Mouse (Mus musculus) v-Abl transformed pro-B cells (cell line): ENCODE results near the gene Shisa4.
"Not testable (repeated sequence)": the region's sequence is repeated elsewhere in the genome, so short reads cannot be mapped to it uniquely, and the experiment has no call there.

ENCODE experiments used
- in situ Hi-C, 2 experiments: fragments of 400-800 bp; cut with MboI; formaldehyde crosslinking; loops; one replicate each; pipeline ENCODE4 v1.15.1; 2025; ENCODE audit not compliant: unreplicated experiment in 2 of 2

Shisa4 gene

DNA sequence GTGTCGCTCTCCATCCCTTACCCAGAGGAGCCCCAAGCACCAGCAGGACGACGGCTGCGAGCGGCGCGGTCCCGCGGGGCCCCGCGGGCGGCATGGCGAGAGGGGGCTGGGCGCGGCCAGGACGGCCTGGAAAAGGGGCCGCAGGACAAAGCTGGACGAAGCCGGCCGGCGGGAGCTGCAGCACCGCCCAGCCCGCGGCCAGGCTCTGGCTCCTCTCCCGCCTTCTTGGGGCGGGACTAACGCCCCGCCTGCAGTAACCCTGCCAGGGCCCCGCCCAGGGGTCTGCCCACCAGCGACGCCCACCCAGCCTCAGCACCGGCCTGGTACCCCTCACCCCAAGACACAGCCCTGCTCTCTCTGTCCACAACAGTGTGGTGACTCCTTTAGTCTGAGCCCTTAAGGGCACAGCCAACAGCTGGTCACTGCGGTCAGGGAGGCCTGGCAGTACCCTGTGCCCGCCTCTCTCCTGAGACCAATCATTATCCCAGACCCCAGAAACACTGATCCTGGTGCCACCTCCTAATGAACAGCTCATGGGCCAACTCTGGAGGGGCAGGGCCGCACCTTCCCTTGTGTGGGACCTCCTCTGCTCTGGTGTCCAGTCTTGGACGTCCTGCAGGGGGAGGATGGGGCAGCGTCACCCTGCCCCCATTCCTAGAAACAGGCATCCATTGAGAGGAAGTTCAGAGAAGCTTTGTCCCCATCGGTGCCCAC is at the start of gene Shisa4:
Shisa4 (minus strand) TSS at position 370 of the 714 bp plus-strand sequence.
- in situ Hi-C loops, result loop anchor here in 1 of 2 experiments (25.0 kb wide), 1 partner anchor 388 kb away; no protein-coding TSS in a partner anchor

DNA sequence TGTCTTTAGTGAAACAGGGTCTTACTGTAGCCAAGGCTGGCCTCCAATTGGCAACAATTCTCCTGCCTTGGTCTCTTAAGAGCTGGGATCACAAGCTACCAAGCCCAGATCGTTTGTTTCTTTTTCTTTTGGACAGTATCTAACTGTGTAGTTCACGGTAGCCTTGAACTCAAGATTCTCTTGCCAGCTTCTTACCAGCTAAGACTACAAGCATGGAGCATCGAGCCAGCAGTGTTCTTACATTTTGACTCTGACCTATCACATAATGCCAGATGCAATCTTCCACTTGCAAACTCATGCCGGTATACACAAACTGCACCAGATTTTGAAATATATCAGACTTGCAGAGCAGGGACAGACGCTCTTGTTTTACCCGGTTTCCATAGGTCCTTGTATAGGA is 47.7 kb upstream of the Shisa4 start:
- in situ Hi-C loops, result no loop called here

DNA sequence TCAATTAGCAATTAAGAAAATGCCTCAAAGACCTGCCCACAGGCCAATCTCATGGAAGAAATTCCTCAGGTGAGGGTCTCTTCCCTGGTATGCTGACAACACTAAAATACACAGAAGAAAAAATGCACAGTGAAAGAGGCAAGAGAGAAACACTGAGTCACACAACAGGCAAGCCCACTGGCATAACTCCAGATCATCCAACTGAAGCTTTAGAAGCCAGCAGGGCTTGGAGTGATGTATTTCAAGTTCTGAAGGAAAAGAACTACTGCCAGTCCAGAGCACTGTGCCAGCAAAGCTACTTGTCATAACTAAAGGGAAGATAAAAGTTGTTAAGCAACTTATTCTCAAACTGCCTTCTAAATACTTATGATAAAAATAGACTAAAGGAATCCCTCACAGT is 39.0 kb upstream of the Shisa4 start:
- in situ Hi-C loops, result no loop called here

DNA sequence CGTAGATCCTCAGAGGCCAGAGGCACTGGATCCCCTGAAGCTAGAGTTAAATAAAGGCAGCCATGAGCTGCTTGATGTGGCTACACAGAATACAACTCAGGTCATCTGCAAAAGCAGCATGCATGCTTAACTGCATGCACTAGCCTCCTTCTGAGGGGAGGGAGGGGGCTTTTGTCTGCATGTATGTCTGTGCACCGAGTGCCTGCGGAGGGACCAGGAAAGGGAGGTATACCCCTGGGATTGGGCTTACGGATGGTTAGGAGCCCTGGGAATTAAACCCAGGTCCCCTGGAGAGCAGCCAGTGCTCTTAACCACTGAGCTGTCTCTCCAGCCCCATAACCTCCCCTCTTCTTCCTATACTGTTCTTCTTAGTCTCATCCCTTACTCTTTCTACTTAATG is 37.1 kb upstream of the Shisa4 start:
- in situ Hi-C loops, result no loop called here

DNA sequence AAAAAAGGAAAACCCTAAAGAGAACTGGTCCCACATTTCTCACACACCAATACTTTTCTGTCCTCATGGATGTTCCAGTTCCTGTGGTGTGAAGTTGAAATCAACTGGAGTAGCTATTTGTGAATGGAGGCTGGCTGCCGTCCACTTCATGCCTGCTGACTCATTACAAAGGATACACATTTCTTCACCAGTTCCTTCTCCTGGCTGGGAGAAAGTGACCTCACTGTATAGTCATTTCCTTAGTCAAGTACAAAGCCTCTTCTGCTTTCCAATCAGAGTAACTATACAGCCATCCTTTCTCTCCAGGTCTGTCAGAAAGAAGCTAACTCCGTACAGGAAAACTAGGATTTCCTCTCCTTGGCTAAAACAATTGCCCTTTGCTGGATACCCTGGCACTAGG is 35.9 kb upstream of the Shisa4 start:
- in situ Hi-C loops, result no loop called here

DNA sequence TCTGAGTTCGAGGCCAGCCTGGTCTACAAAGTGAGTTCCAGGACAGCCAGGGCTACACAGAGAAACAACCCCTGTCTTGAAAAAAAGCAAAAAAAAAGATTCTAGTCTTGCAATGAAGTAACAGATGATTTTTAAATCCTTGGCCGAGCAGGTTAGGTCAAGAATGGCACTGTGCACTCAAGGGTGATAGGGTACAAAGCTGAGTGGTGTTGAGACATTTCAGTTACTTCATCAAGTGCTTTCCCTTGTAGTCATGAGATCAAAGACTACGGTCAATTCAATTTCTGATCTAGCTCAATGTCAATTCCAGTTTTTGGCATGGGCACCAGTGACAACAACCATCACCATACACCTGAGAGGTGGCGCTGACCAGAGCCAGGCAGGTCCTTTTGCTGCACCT is 33.9 kb upstream of the Shisa4 start:
- in situ Hi-C loops, result no loop called here

DNA sequence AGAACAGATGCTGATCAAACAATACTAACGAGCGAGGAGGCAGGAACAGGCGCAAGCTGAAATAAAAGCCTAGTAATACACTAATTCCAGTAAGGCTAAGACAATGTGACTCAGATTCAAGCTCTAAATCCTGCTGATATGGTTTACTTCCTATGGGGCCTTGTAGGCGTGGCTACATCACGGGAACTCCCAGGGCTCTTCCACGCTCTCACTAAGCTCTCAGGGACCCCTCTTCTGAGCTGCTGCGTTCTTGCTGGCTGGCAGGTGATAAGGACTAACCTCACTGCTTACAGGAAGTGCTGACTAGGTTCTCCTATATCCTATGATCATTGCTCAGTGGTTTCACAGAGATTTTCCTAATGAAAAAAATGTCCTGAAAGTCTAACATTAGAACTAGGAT is 30.3 kb upstream of the Shisa4 start:
- in situ Hi-C loops, result no loop called here

DNA sequence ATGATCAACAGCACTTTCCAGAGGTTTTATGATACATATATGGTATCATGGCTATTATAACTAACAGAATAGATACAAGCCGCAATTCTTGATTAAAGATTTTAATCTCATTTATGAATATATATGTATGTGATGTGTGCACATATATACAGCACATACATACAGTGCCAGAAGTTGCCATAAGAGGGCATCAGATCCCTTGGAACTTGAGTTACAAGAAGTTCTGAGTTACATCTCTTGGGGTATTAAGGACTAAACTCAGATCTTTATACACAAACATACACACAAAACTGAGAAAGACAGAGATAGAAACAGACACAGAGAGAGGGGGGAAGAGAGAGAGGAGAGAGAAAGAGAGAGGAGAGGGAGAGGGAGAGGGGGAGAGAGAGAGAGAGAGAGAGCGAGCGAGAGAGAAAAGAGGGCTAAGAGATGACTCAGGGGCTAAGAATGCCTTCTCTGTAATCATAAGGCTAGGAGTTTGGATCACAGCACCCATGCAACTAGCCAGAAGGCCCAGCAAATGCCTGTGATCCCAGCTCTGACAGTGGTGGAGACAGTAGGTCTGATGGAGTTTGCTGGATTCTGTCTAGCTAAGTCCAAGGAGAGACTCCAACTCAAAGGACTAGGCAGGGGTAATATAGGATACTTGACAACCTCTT is 26.5 kb upstream of the Shisa4 start:
- in situ Hi-C loops, result no loop called here

DNA sequence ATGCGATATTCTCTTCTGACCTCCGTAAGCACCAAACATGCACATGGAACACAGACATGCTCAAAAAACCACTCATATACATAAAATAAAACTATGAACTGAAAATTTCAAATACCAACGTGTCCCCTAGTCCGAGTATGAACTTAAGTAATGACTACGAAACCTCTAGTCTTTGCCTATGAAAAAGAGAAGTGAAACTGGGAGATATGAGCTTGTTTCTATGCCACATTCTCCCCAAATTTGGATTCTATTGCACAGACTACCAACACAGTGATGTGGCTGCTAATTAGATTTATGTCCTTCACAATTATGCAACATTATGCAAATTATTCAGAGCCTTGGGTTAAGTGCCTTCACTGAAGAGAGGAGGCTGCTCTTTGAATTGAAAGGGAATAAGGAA is 24.4 kb upstream of the Shisa4 start:
- in situ Hi-C loops, result no loop called here

DNA sequence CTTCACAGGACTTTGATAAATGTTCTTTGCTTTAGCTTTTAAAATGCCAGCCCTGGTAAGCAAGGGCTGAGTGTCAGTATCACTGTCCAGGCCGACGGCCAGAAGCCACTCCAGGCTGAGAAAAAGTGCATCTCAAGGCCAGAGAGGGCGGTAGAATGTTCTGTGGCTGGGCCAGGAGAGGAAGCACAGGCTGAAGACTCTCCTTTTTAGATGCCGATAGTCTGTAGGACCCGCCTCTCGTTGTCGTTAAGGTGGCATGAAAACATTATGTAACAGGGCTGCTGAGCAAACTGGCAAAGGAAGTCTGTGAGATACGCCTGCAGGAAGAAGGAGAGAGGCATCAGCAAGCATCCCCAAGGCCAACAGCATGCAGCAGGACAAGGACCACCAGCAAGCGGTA is 10.1 kb upstream of the Shisa4 start:
- in situ Hi-C loops, result no loop called here

DNA sequence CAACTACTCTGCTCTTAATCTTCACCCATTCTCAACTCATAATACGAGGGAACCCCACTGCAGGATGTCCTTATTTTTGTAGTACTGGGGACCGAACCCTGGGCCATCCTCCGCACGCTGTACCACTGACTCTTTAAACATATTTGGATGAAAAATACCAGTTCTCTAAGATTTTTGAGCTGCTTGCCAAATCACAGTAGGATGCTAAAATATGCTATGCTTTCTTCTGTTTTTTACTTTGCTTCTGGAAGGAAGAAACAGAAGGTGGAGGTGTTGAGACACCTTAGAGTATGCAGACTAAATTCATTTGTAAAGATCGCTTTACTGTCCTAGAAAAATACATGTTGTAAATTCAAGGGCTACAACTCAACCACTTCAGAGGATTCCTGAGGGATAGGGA is 9.1 kb upstream of the Shisa4 start:
- in situ Hi-C loops, result no loop called here

DNA sequence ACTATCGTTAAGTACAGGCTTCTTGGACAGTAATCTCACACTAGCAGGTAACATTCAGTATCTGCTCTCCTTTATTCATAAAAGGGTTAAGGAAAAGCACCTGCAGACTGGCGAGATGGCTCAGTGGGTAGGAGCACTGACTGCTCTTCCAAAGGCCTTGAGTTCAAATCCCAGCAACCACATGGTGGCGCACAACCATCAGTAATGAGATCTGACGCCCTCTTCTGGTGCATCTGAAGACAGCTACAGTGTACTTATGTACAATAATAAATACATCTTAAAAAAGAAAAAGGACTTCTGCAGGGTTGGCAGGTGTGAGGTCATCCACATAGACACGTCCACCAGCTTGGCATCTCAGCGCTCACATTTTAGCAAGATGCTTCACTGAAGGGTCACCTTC is 6.5 kb upstream of the Shisa4 start:
- in situ Hi-C loops, result not testable (repeated sequence)

DNA sequence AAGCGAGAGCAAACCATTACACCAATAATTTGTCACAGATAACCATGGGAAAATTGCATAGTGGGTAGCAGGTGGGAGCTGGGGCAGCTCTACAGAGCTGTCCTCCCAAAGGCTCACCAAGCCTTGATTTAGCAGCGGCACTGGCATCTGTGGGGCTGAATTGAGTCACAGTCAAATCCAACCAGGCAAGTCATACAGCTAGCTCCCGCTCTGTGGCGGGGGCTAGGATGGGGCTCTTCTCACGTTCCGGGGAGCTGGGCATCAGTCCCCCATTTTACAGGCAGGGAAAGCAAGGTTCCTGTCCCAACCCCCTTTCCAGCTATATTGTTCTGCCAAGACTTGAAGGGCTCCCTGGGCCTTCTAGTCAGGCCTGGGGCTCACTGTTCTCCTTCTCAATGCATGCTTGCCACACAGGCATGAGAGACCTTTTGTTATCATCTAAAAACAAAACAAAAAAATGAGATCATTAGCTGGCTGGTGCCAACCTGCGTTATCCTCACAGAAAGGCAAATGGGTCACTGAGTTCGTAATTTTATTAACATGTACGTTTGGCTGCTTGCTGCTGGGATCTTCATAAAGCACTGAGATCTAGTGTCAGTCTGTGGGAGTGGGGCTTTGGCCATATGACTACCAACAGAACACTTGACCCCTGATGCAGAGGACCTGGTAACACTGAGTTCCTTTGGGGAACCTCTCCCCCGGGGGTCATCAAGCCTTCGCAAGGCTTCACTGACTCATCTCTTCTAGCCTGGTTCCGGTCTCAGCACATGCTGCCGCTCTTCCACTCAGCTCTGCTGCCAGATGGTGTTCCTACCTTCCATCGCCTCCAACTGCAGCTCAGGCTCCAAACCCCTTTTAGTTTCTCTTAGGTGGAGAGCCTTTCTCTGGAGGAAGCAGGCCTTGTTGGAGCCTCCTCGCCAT is 5.3 kb upstream of the Shisa4 start:
- in situ Hi-C loops, result no loop called here

DNA sequence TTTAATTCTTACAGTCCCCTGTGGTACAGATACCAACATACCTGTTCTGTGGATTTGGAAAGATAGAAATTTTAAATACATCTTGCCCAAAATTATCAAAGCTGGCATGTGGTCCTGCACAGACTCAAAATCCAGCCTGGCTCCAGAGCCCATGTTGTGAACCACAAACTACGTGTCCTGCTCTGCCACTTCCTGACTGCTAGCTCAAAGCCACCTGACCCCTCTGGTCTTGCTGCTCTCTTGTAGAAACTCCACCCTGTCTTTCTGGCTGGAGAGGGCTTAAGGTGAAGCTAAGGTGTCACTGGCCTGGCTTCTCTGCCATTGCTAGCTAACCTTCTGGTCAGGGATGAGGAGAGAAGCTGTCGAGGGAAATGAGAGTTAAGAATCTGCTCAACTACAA is 4.0 kb upstream of the Shisa4 start:
- in situ Hi-C loops, result no loop called here

DNA sequence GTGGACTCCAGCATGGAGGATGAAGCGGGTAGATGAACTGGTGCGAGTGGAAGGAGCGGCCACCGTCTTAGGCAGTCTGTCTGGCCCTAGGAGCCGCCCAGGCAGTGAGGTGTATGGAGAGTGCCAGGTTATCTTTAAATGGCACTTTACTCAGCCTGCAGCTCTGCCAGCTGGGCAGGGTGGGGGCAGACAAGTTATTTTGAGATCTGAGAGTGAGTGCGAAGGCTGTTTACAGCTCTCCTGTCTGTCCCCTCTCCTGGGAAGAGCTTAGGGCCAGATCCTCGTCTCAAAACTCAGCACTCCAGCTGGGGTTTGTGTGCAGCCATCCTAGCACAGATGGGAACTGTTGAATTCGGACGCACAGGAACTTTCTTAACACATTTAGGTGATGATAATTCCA is 3.5 kb upstream of the Shisa4 start:
- in situ Hi-C loops, result no loop called here

DNA sequence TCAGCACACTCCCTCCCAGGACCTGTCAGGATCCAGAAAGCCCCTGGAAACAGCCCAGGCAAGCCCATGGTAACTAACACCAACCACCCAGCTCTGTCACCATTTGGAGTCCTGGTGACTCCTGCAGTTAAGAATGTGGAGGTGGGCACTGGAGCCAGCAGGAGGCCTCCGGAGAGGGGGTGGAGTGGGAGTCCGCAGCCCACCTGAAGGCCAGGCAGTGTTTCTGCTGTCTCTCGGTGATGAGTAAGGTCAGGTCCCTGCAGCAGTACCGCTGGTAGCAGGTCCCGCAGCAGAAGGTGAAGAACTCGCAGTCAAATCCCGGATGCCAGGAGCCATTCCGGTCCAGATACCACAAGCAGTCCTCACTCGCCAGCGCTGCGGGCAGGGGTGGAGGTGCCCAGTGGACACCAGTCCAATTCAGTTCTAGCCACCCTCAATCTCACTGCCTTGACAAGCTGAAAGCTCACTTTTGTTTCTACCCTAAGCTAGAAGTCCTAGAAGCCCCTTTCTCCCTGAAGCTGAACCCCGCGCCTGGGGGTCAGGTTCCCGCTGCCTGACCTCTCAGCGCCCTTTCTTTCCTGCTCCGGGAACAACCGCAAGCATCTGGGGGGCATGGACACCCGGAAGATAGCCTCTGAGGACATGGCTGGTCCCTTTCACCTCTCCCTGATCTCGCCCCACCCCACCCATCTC is 716 bp downstream of the Shisa4 start:
- in situ Hi-C loops, result loop anchor here in 1 of 2 experiments (25.0 kb wide), 1 partner anchor 387 kb away; no protein-coding TSS in a partner anchor

DNA sequence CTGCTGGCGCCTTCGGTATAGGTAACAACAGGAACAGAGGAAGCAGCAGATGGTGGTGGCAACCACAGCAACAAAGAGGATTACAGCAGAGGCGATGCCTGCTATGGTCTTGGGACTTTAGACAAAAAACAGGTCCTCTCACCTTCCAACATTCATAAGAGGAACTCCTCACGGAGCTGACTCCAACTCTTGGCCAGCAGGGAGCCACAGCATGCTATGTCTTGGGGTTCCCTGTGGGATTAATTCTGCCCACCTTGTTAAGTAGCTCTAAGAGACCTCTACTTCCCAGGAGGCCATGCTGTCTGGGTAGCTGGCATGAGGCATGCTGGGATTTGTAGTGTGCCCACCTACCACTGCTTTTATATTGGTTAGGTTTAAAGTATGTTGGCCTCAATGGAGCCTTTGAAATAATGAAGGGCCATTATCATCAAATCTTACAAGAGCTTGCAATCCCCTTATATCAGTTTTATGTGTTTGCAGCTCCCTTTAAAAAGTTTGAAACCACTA is 1.8 kb downstream of the Shisa4 start:
- in situ Hi-C loops, result loop anchor here in 1 of 2 experiments (25.0 kb wide), 1 partner anchor 386 kb away; no protein-coding TSS in a partner anchor

DNA sequence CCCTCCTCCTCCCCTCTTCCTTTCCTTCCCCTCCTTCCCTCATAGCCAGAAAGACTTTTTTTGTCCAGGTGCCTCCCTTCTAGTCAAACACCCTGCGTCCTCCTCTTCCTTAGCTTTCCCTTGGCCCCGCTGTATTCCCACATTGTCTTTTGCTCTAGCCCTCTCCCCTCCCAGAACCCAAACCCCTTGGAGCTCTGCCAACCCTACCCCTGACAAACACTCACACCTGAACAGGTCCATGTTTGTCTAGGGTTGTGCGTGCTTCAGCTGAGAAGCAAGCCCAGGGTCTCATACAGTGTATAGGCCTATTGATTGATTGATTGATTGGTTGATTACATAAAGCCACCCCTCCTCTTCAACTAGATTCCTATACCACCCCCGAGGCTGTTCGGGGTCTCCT is 5.6 kb downstream of the Shisa4 start:
- in situ Hi-C loops, result loop anchor here (5.0 to 25.0 kb wide), 4 partner anchors 197 to 385 kb away; no protein-coding TSS in a partner anchor

DNA sequence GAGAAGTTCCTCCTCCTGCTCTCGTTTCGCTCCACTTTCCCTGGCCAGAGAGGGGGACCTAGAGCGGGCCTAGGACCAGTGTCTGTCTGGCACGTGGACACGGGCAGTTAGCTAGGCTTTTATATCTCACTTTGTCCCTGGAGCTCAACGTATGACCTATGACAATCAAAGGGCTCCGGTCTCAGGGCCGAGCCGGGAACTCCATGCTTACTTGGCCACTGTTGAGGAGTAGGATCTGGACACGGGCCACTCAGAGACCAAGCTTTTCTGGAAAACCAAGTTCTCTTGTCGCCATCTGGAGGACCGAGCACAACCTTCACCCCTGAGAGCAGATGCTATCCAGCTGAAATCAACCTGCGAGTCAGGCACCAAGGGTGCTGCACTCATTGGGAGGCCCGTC is 6.1 kb downstream of the Shisa4 start:
- in situ Hi-C loops, result loop anchor here (5.0 to 25.0 kb wide), 4 partner anchors 197 to 384 kb away; no protein-coding TSS in a partner anchor

DNA sequence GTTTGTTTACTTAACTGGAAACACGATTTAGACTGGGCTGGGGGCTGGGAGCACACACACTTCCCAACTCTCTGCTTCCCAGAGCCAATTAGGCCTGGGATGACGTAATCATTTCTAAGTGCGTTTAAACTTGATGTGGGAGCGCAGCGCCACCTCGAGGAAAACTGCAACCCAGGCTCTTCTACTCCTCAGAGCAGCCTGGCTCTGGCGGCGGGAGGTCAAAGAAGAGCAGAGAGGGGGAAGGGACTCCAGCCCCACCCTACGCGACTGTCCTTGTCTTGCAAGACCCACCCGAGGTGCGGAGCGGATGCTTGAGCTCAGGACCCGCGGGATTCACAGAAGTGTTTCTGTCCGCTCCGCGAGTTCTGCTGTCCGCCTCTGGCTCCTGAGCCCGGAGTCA is 6.8 kb downstream of the Shisa4 start:
- in situ Hi-C loops, result loop anchor here (5.0 to 25.0 kb wide), 4 partner anchors 196 to 383 kb away; no protein-coding TSS in a partner anchor
